ENCODE assay signal across 7 mouse cellular contexts in genomic region chr12:25216792-25217516, GRCm38 (mm10).
DNase-seq lines count a peak whose midpoint lies in the region; ATAC-seq and TF ChIP-seq lines count a peak whose summit lies in the region.

No protein-coding gene starts in this region.

- no peak for TF ChIP-seq EP300 in liver, embryonic 14.5 days (IDR thresholded peaks at IDR 0.05; ENCODE audit: low read depth)

- no peak overlapping the region for H3K9ac ChIP-seq in liver, embryonic 14.5 days (replicated peaks)

- no peak overlapping the region for H3K4me3 ChIP-seq in liver, embryonic 14.5 days (ENCODE audit: insufficient read depth in 1 of 2, low read depth in 2 of 2, low read length in 2 of 2)

- H3K4me2 ChIP-seq in liver, embryonic 14.5 days (ENCODE audit: low read depth): no peak overlapping the region

- H3K27me3 ChIP-seq in liver, embryonic 14.5 days (ENCODE audit: control insufficient read depth, insufficient read depth, low read length): no peaks in the 10 kb centered on the region

- H3K4me1 ChIP-seq in liver, embryonic 14.5 days (replicated peaks; ENCODE audit: control insufficient read depth in 2 of 2, insufficient read depth in 2 of 2, low read length in 1 of 2): 0 out of 4 replicates have a peak, but pooled peaks cover 0 to 4% of the 10 kb centered on the region in 2 experiments

- ATAC-seq in liver, embryonic 14.5 days (ENCODE audit: insufficient read depth): peak; percentile 43; the same call in 1 of the 2 replicates

- WGBS in liver, embryonic 14.5 days (ENCODE audit: insufficient replicate concordance): 28% methylated on average over 5 of the region's 5 CpGs

- peak; percentile 67 for DNase-seq in embryo, embryonic 10.5 days (ENCODE audit: low spot score)
- DNase-seq in induced T-regulatory cell, adult 2 months (ENCODE audit: low read depth): peak; percentile 75
- no peak for DNase-seq in liver, embryonic 14.5 days (ENCODE audit: low read depth in 3 of 3, low spot score in 3 of 3)
- DNase-seq in spleen, adult 18-20 months: peak; percentile 69 to 79
- DNase-seq in thymus, postnatal 0 days (ENCODE audit: low spot score): no peak
- DNase-seq in left cerebral cortex, postnatal 14 days (ENCODE audit: low spot score in 2 of 2): no peak
- no peak for DNase-seq in urinary bladder, postnatal 36 days (ENCODE audit: low spot score in 2 of 2)

- no peak overlapping the region for H3K27ac ChIP-seq in liver, embryonic 14.5 days

- H3K9me3 ChIP-seq in liver, embryonic 14.5 days (ENCODE audit: control insufficient read depth, low read length): no peaks in the 10 kb centered on the region

- no peaks in the 10 kb centered on the region for H3K36me3 ChIP-seq in liver, embryonic 14.5 days (replicated peaks; ENCODE audit: control insufficient read depth, insufficient read depth, low read depth)

- no peak for TF ChIP-seq CTCF in liver, embryonic 14.5 days (IDR thresholded peaks at IDR 0.05; ENCODE audit: low read depth)

- intact Hi-C loops in left cerebral cortex, postnatal 14 days (cut with DNase I): no loop called here

Comparison
In these comparisons a context has a peak if more than half of its experiments do, and no peak if none do; other contexts are left out.
1. DNase-seq: peak in embryo, embryonic 10.5 days (single experiment), induced T-regulatory cell, adult 2 months (single experiment) and spleen, adult 18-20 months (2 of 2); none in liver, embryonic 14.5 days (0 of 3), thymus, postnatal 0 days (single experiment), left cerebral cortex, postnatal 14 days (0 of 2) and urinary bladder, postnatal 36 days (0 of 2).